Mouse (Mus musculus) small intestine, adult 2 months (tissue): ENCODE data around the gene Fyttd1.

Experiments used
- CTCF ChIP-seq: fragments of 200-500 bp; IDR thresholded peaks from 2 replicates; pipeline ENCODE4 v1.5.1; 2012; ENCODE audit warnings: low read depth, mild to moderate bottlenecking, control low read depth, inconsistent platforms, low read length, moderate library complexity, mixed read lengths; ENCODE audit not compliant: insufficient replicate concordance, insufficient read length; ENCODE audit errors: extremely low read depth
- POLR2A ChIP-seq: fragments of 200-500 bp; IDR thresholded peaks from 2 replicates; pipeline ENCODE4 v1.6.1; 2012; ENCODE audit warnings: low read depth, mild to moderate bottlenecking, control low read depth, inconsistent platforms, low read length, moderate library complexity

DNA sequence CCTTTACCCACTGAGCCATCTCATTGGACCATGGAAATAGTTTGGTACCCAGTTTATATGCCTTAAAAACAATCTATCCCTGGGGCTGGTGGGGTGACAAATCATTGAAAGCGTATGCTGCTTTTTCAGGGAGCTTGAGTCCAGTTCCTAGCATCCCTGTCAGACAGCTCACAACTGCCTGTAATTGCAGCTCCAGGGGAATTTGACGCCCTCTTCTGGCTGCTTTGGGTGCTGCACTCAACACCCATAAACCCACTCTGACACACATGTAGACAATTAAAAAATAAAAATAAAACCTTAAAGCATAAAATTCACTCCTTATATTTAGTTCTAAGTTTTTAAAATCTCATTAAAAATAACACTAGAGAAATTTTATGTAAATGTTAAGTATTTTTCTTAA is 73.8 kb downstream of the Fyttd1 start:
- TF ChIP-seq POLR2A (no peak), CTCF (peak; percentile 59; the same call in 1 of the 2 replicates)
